Mouse (Mus musculus) v-Abl transformed pro-B cells (cell line): Measurements from ENCODE around the gene Ppp1r13l.

Experiments
- in situ Hi-C, 2 experiments: fragments of 400-800 bp; cut with MboI; formaldehyde crosslinking; loops; one replicate each; pipeline ENCODE4 v1.15.1; 2025; ENCODE audit not compliant: unreplicated experiment in 2 of 2

Ppp1r13l gene

GRCm38 (mm10) chr7:19335583-19335982, 24.0 kb upstream of the Ppp1r13l start:
- in situ Hi-C loops, result no loop called here

DNA sequence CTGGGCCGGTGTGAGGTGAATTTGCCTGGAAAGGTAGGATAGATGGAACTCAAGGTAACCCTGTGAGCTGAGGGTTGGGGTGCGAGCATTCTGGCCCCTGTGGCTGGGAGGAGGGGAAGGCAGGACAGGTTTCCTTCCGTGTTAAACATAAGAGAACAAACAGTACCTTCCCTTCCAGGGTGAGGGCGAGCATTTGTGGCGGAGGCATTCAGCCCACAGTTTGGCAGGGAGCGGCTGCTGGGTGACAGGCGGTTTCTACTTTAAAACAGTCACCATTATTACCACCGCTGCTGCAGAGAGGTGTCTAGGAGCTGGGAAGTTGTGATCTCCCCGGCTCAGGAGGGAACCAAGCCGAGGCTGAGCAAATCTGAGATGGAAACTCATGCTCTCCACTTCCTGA, 22.4 kb upstream of the Ppp1r13l start:
- in situ Hi-C loops, result no loop called here

GRCm38 (mm10) chr7:19338060-19338459, 21.5 kb upstream of the Ppp1r13l start:
- in situ Hi-C loops, result no loop called here

- in situ Hi-C loops, result no loop called here
Measured at GRCm38 (mm10) chr7:19338596-19338995, 21.0 kb upstream of the Ppp1r13l start.

- in situ Hi-C loops, result loop anchor here (5.0 kb wide), 1 partner anchor 39 kb away; no protein-coding TSS in a partner anchor
Measured at GRCm38 (mm10) chr7:19341250-19341649, 18.3 kb upstream of the Ppp1r13l start.

- in situ Hi-C loops, result loop anchor here (5.0 kb wide), 1 partner anchor 40 kb away; no protein-coding TSS in a partner anchor
Measured at GRCm38 (mm10) chr7:19341761-19342409, 17.7 kb upstream of the Ppp1r13l start.

GRCm38 (mm10) chr7:19342481-19343027, 17.0 kb upstream of the Ppp1r13l start:
- in situ Hi-C loops, result loop anchor here (5.0 kb wide), 1 partner anchor 40 kb away; no protein-coding TSS in a partner anchor

- in situ Hi-C loops, result loop anchor here (5.0 kb wide), 1 partner anchor 41 kb away; no protein-coding TSS in a partner anchor
Measured at GRCm38 (mm10) chr7:19343210-19343808, 16.2 kb upstream of the Ppp1r13l start.

- in situ Hi-C loops, result loop anchor here (5.0 kb wide), 1 partner anchor 42 kb away; no protein-coding TSS in a partner anchor
Measured at GRCm38 (mm10) chr7:19344237-19344847, 15.2 kb upstream of the Ppp1r13l start, which contains the start of gene Ercc1. Ercc1 (plus strand) TSS chr7:19344778.

DNA sequence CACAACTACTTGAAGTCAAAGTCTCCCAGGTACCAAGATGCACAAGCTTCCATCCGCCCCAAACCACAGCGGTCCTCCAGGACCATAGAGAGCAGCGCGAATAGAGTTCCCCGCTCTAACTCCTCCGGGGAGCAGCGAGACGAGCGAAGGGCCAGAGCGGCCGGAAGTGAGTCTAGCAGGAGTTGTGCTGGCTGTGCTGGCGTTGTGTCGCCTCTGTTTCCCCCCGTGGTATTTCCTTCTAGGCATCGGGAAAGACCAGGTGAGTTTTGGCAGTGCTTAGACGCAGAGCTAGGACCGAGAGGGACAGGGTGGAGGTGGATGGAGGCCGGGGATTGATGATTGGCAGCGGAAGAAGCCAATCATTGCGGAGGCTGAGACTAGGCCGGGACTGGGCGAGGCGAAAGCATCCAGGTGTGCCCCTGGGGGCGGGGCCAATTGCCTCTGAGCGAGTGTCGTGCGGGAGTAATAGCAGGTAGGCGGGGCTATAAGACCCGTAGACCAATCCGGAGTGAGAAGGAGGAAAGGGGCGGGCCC, 14.5 kb upstream of the Ppp1r13l start:
- in situ Hi-C loops, result loop anchor here (5.0 kb wide), 1 partner anchor 43 kb away; no protein-coding TSS in a partner anchor

DNA sequence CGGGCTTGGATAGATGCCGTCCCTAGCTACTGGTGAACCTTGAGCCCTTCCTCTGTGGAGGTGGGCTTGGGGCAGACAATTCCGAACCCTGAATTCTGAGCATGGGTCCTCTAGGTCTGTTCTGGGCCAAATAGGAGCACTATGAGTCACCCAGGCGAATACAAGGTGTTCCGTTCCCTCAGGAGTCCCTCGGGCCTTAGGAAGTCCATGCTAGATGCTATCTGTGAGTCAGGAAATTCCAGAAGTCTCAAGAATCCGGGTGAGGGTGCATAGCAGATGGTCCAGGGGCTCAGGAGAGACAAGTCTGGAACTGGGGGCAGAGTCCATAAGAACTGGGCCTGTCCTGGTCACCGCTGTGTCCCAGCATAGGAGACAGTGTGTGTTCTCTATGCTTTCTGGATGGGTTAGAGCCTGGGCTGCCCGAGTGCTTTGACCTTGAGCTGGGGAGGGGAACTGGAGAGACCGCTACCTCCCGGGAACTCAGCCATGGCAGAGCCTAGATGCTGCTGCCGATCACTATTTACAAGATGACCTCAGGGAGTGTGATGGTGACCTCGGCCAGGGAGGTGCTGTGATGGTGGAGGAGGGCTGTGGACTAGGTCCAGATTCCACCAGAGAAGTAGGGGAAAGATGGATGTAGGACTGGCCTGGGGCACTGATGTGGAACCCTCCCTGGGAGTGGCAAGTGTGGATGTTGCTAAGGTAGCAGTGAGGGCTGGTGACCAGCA, 10.2 kb upstream of the Ppp1r13l start:
- in situ Hi-C loops, result no loop called here

- in situ Hi-C loops, result no loop called here
Measured at GRCm38 (mm10) chr7:19350221-19350620, 9.3 kb upstream of the Ppp1r13l start.

DNA sequence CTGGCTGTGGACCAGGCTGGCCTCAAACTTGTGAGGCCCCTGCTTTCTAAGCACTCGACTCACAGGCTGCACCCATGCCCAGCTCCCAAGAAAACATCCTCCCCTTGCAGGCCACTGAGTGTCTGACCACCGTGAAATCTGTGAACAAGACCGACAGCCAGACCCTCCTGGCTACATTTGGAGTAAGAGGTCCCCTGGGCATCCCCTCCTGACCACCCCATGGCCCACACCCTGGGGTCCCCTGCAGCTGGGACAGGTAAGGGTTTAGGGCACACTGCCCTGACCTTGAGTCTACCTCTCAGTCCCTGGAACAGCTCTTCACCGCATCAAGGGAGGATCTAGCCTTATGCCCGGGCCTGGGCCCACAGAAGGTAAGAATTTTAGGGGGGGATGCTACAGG, 4.6 kb upstream of the Ppp1r13l start:
- in situ Hi-C loops, result no loop called here

DNA sequence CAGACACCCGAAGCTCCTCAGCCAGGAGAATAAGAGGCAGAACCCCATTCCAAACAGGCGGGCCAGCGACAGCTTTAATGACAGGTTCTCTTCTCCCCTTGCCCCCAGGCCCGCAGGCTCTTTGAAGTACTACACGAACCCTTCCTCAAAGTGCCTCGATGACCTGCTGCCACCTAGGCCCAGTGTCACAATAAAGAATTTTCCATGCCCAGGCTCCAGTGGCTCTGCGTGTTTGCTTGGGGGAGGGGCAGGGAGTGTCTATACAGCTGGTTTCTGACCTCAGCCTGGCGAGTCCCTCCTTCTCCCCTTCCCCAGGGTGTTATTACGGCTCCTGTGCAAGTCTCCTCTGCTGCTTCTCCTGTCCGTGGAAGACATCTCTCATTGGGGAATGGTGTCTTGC, 3.2 kb upstream of the Ppp1r13l start:
- in situ Hi-C loops, result no loop called here

GRCm38 (mm10) chr7:19357381-19358375, 1.9 kb upstream of the Ppp1r13l start:
- in situ Hi-C loops, result no loop called here

GRCm38 (mm10) chr7:19358634-19359033, 915 bp upstream of the Ppp1r13l start:
- in situ Hi-C loops, result no loop called here

GRCm38 (mm10) chr7:19359892-19360641, 518 bp downstream of the Ppp1r13l start:
- in situ Hi-C loops, result loop anchor here in 1 of 2 experiments (5.0 kb wide), 1 partner anchor 178 kb away; no protein-coding TSS in a partner anchor

- in situ Hi-C loops, result loop anchor here in 1 of 2 experiments (5.0 kb wide), 1 partner anchor 179 kb away; no protein-coding TSS in a partner anchor
Measured at GRCm38 (mm10) chr7:19360944-19361343, 1.4 kb downstream of the Ppp1r13l start.
